15 mouse cellular contexts compared by ENCODE assay signal in genomic region chr4:134488211-134488610, GRCm38 (mm10).
"Had no signal": no experiment of that assay in that cellular context is flagged by ENCODE, and none has a peak within 500 bp of the region (broad histone marks: within the 10 kb centered on the region; RNA-seq: fewer than 3 reads in every experiment).

No protein-coding gene starts in this region.

- H3K27me3 ChIP-seq: intestine, embryonic 15.5 days; neural tube, embryonic 15.5 days had no signal

- H3K36me3 ChIP-seq: intestine, embryonic 15.5 days; limb, embryonic 10.5 days; neural tube, embryonic 15.5 days had no signal

- DNase-seq: kidney, adult 18-20 months; kidney, postnatal 10 days; kidney, postnatal 4 days; midbrain, embryonic 14.5 days; right cerebral cortex, adult 18-20 months; right cerebral cortex, postnatal 25 days; thymus, postnatal 25 days had no signal

- H3K4me2 ChIP-seq: hindbrain, embryonic 14.5 days; intestine, embryonic 15.5 days; neural tube, embryonic 15.5 days had no signal

- H3K9me3 ChIP-seq: intestine, embryonic 15.5 days; limb, embryonic 10.5 days; neural tube, embryonic 15.5 days had no signal

- H3K4me3 ChIP-seq: intestine, embryonic 15.5 days; layer of hippocampus, adult 2 months; limb, embryonic 10.5 days; megakaryocyte, embryonic 14.5 days; myocyte; neural tube, embryonic 15.5 days had no signal

- H3K27ac ChIP-seq: hindbrain, embryonic 14.5 days; intestine, embryonic 15.5 days; layer of hippocampus, adult 2 months; limb, embryonic 10.5 days; macrophage; neural tube, embryonic 15.5 days had no signal

- ATAC-seq: intestine, embryonic 15.5 days had no signal

- H3K9ac ChIP-seq: hindbrain, embryonic 14.5 days; intestine, embryonic 15.5 days; neural tube, embryonic 15.5 days had no signal

- H3K4me1 ChIP-seq: intestine, embryonic 15.5 days; limb, embryonic 10.5 days had no signal
